Mouse (Mus musculus) urinary bladder, postnatal 14 days (tissue): Measurements from ENCODE around the gene Lrch2.
"Not testable (repeated sequence)": the region's sequence is repeated elsewhere in the genome, so short reads cannot be mapped to it uniquely, and the experiment has no call there.

Source experiments
- DNase-seq: peaks from one replicate; pipeline ENCODE4 v3.0.0; 2021; ENCODE audit warnings: low spot score

Lrch2 gene

GRCm38 (mm10) chrX:147553421-147554201 is at the start of gene Lrch2:
Gene Lrch2 (minus strand): TSS chrX:147554081.
- peak; percentile 4 for DNase-seq

GRCm38 (mm10) chrX:147540934-147541870 is 12.7 kb downstream of the Lrch2 start:
- no peak for DNase-seq

GRCm38 (mm10) chrX:147538377-147538776 is 15.5 kb downstream of the Lrch2 start:
- no peak for DNase-seq

GRCm38 (mm10) chrX:147537117-147537516 is 16.8 kb downstream of the Lrch2 start:
- DNase-seq, result not testable (repeated sequence)

- no peak for DNase-seq
Measured at GRCm38 (mm10) chrX:147535616-147536015, 18.3 kb downstream of the Lrch2 start.

- no peak for DNase-seq
Measured at GRCm38 (mm10) chrX:147531675-147532074, 22.2 kb downstream of the Lrch2 start.

- DNase-seq, result no peak
Measured at GRCm38 (mm10) chrX:147527646-147528172, 26.2 kb downstream of the Lrch2 start.

GRCm38 (mm10) chrX:147489551-147489950 is 64.3 kb downstream of the Lrch2 start:
- no peak for DNase-seq

- not testable (repeated sequence) for DNase-seq
Measured at GRCm38 (mm10) chrX:147453610-147454009, 100.3 kb downstream of the Lrch2 start, which contains the start of gene Vmn1r239-ps. Gene Vmn1r239-ps (minus strand): TSS chrX:147453710.

- no peak for DNase-seq
Measured at GRCm38 (mm10) chrX:147443386-147443785, 110.5 kb downstream of the Lrch2 start.

- DNase-seq, result no peak
Measured at GRCm38 (mm10) chrX:147435400-147435799, 118.5 kb downstream of the Lrch2 start.

- DNase-seq, result peak; percentile 2
Measured at GRCm38 (mm10) chrX:147429753-147430152, 124.1 kb downstream of the Lrch2 start.

- DNase-seq, result no peak
Measured at GRCm38 (mm10) chrX:147429129-147429528, 124.8 kb downstream of the Lrch2 start, which contains the start of gene Il13ra2. Gene Il13ra2 (minus strand): TSS chrX:147429192.
